Mouse (Mus musculus) liver, postnatal 0 days (tissue): ENCODE measurements around the gene Vps11. TPM values are rescaled to one million over a fixed set of nuclear protein-coding genes. Genes with fewer than 3 reads are reported as not detected.

Experiments
- ATAC-seq: fragments of 200-750 bp; cut with Nextera tagmentation; 2 replicates; pipeline ENCODE4 v1.8.0; 2017; ENCODE audit warnings: mild to moderate bottlenecking, moderate library complexity
- DNase-seq: peaks from one replicate; pipeline ENCODE4 v3.0.0-alpha.2; 2016
- H3K27ac ChIP-seq: fragments of 300-500 bp; sonication (generic); 2 replicates; pipeline ENCODE4 v1.5.1; 2014; ENCODE audit warnings: antibody characterized with exemption, moderate library complexity, mild to moderate bottlenecking, low read depth
- H3K27me3 ChIP-seq: fragments of 300-500 bp; sonication (generic); 2 replicates; pipeline ENCODE4 v1.6.1; 2014; ENCODE audit warnings: low read length, control low read depth, mixed read lengths; ENCODE audit not compliant: insufficient read depth
- H3K36me3 ChIP-seq: fragments of 300-500 bp; sonication (generic); replicated peaks from 2 replicates; pipeline ENCODE4 v1.6.1; 2014; ENCODE audit warnings: mild to moderate bottlenecking, control low read depth, low read length, moderate library complexity, mixed read lengths; ENCODE audit not compliant: insufficient read depth
- H3K4me1 ChIP-seq: fragments of 300-500 bp; sonication (generic); 2 replicates; pipeline ENCODE4 v1.6.1; 2014; ENCODE audit warnings: antibody characterized with exemption, mild to moderate bottlenecking, control low read depth; ENCODE audit not compliant: insufficient read depth
- H3K4me2 ChIP-seq: fragments of 300-500 bp; sonication (generic); 2 replicates; pipeline ENCODE4 v1.6.1; 2014; ENCODE audit warnings: low read depth, mild to moderate bottlenecking, low read length, moderate library complexity, mixed read lengths
- H3K4me3 ChIP-seq: fragments of 300-500 bp; sonication (generic); 2 replicates; pipeline ENCODE4 v1.5.1; 2014; ENCODE audit warnings: low read depth, low read length
- H3K9ac ChIP-seq: fragments of 300-500 bp; sonication (generic); replicated peaks from 2 replicates; pipeline ENCODE4 v1.6.1; 2014; ENCODE audit warnings: mild to moderate bottlenecking, moderate library complexity
- H3K9me3 ChIP-seq: fragments of 300-500 bp; sonication (generic); 2 replicates; pipeline ENCODE4 v1.6.1; 2016; ENCODE audit warnings: mild to moderate bottlenecking, control low read depth, low read length, mixed read lengths
- CTCF ChIP-seq: sonication (generic); IDR thresholded peaks from 2 replicates; pipeline ENCODE4 v1.5.1; 2016; ENCODE audit warnings: antibody characterized with exemption, low read depth
- EP300 ChIP-seq: IDR thresholded peaks from 2 replicates; pipeline ENCODE4 v1.6.1; 2016; ENCODE audit warnings: antibody characterized with exemption, low read depth, mild to moderate bottlenecking
- WGBS: fragments of 180-500 bp; shearing (Covaris S2); extraction: QIAGEN DNeasy Blood & Tissue Kit; methylation state at CpG from one replicate; pipeline ENCODE4 v1.1.7; 2014; ENCODE audit not compliant: insufficient replicate concordance; 5-methylcytosine and 5-hydroxymethylcytosine counted together
- polyA plus RNA-seq: library from polyadenylated mRNA; unstranded; fragments of >200 nt; fragmentation: Nextera tagmentation; extraction: Ambion mirVana; gene quantifications from 2 replicates; pipeline ENCODE4 v1.2.1, GENCODE M21; 2015

The Vps11 gene
- polyA plus RNA-seq, 1 experiment from 2014 or later = 13.3 TPM

DNA sequence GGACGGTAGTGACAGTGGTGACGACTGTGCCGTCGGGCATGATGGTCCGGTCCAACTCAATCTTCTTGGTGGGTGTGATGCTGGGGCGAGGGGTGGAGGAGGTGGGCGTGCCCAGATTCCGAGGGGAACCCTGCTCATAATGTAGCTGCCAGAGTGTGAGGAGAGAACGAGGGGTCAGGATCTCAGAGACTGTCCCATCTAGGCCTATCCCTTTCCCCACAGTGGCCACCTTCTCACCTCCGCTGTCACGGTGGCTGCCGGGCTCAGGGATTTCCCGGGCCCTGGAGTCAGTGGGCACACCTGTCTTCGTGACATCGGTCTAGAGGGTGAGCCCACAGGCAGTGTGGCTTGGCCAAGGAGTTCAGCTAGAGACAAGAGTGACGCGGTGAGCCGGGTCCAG lies 46.6 kb downstream of the Vps11 start:
- no peak overlapping the region for H3K27ac ChIP-seq
- TF ChIP-seq CTCF (no peak), EP300 (no peak)
- DNase-seq = no peak
- no peak overlapping the region for H3K9ac ChIP-seq
- WGBS = 93% methylated on average over 18 of the region's 18 CpGs
- ATAC-seq = no peak
- H3K4me3 ChIP-seq = no peak overlapping the region
- no peak overlapping the region for H3K4me2 ChIP-seq
- H3K36me3 ChIP-seq = peaks cover 57% of the 10 kb centered on the region
- peaks cover 40% of the 10 kb centered on the region for H3K4me1 ChIP-seq
- no peaks in the 10 kb centered on the region for H3K27me3 ChIP-seq
- H3K9me3 ChIP-seq = no peaks in the 10 kb centered on the region

DNA sequence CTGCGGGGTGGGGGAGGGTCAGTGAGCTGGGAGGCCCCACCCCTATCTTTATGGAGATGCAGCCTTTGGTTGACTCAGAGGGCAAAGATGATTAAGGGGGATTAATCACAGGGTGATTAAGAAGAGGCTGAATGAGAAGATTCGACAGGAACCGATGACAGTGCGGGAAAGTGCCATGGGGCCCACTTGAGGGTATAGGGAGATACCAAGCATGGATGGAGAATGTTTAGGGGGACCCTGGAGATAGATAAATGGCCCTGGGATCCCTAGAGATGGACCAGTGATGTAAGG lies 47.3 kb downstream of the Vps11 start:
- no peaks in the 10 kb centered on the region for H3K9me3 ChIP-seq
- H3K27me3 ChIP-seq = no peaks in the 10 kb centered on the region
- H3K4me2 ChIP-seq = no peak overlapping the region
- H3K36me3 ChIP-seq = peaks cover 57% of the 10 kb centered on the region
- H3K27ac ChIP-seq = no peak overlapping the region
- no peak overlapping the region for H3K9ac ChIP-seq
- H3K4me1 ChIP-seq = peaks cover 41% of the 10 kb centered on the region
- TF ChIP-seq EP300 = no peak
- TF ChIP-seq CTCF = no peak
- no peak overlapping the region for H3K4me3 ChIP-seq
- WGBS = 87% methylated on average over 4 of the region's 4 CpGs
- DNase-seq = no peak
- ATAC-seq = no peak

- WGBS = 88% methylated on average over 19 of the region's 19 CpGs
- Histone ChIP-seq H3K9ac (no peak overlapping the region), H3K27ac (no peak overlapping the region), H3K4me1 (peaks cover 37% of the 10 kb centered on the region), H3K4me2 (no peak overlapping the region), H3K4me3 (no peak overlapping the region), H3K36me3 (peaks cover 57% of the 10 kb centered on the region), H3K9me3 (no peaks in the 10 kb centered on the region), H3K27me3 (no peaks in the 10 kb centered on the region)
- no peak for TF ChIP-seq CTCF
- no peak for TF ChIP-seq EP300
- no peak for ATAC-seq
- DNase-seq = no peak
These were observed 47.8 kb downstream of the Vps11 start for GRCm38 (mm10) chr9:44313476-44314256.

- Histone ChIP-seq H3K27me3 (no peaks in the 10 kb centered on the region), H3K27ac (no peak overlapping the region), H3K4me2 (0 out of 2 replicates have a peak overlapping the region, but pooled peaks have one; percentile 4), H3K4me3 (no peak overlapping the region), H3K9ac (no peak overlapping the region), H3K36me3 (peaks cover 51% of the 10 kb centered on the region), H3K9me3 (no peaks in the 10 kb centered on the region), H3K4me1 (peaks cover 21% of the 10 kb centered on the region)
- no peak; the same call in 1 of the 2 replicates for TF ChIP-seq CTCF
- TF ChIP-seq EP300 = no peak
- DNase-seq (no peak), ATAC-seq (no peak)
- WGBS = 43% methylated on average over 27 of the region's 27 CpGs
These were observed 50.0 kb downstream of the Vps11 start for GRCm38 (mm10) chr9:44311136-44312134.

DNA sequence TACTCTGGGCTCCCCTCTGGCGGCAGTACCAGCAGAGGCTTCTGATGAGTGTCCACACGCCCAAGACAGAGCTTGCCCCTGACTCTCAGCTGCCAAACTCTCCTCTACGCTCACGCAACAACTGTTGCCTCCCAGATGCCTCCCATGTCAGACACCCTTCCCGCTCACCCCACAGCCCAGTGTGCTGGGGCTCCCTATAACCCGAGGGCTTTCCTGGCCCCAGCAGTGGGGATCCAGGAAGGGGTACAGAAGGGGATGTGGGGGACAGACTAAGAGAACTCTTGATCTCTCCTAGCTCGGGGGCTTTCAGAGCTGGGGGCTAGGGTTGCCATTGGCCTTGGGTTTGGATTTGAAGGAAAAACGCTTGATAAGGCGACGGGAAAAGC lies 50.7 kb downstream of the Vps11 start:
- H3K4me2 ChIP-seq = 0 out of 2 replicates have a peak overlapping the region, but pooled peaks have one; percentile 4
- no peak overlapping the region for H3K27ac ChIP-seq
- no peak overlapping the region for H3K9ac ChIP-seq
- peaks cover 21% of the 10 kb centered on the region for H3K4me1 ChIP-seq
- H3K27me3 ChIP-seq = no peaks in the 10 kb centered on the region
- TF ChIP-seq EP300 (no peak), CTCF (no peak)
- DNase-seq = no peak
- no peak for ATAC-seq
- H3K9me3 ChIP-seq = no peaks in the 10 kb centered on the region
- H3K4me3 ChIP-seq = no peak overlapping the region
- WGBS = 49% methylated on average over 10 of the region's 10 CpGs
- H3K36me3 ChIP-seq = peaks cover 44% of the 10 kb centered on the region

GRCm38 (mm10) chr9:44309756-44310155 lies 51.7 kb downstream of the Vps11 start:
- TF ChIP-seq EP300 (no peak), CTCF (no peak)
- 55% methylated on average over 3 of the region's 3 CpGs for WGBS
- no peak for ATAC-seq
- no peaks in the 10 kb centered on the region for H3K27me3 ChIP-seq
- no peaks in the 10 kb centered on the region for H3K9me3 ChIP-seq
- H3K36me3 ChIP-seq = peaks cover 34% of the 10 kb centered on the region
- no peak overlapping the region for H3K4me2 ChIP-seq
- no peak for DNase-seq
- H3K27ac ChIP-seq = peak overlapping the region; percentile 44; the same call in 1 of the 2 replicates
- H3K4me1 ChIP-seq = peaks cover 21% of the 10 kb centered on the region
- no peak overlapping the region for H3K4me3 ChIP-seq
- no peak overlapping the region for H3K9ac ChIP-seq
